Comparison of ENCODE assay signal across 8 mouse cellular contexts in the genomic region with DNA sequence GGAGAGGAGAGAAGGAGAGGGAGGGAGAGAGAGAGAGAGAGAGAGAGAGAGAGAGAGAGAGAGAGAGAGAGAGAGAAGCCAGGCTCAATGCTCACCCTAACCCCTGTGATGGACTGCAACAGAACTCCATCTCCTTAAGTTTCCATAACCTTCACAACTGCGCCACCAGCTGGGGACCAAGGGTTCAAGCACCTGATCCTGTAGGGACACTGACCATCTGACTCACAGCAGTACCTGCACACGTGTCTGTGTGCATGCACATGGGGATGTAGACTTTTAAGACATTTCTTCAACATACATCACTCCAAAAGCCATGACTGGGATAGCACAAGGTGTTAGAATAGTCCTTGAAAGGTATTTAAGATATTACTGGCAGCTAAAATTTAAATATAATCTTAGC.
DNase-seq lines count a peak whose midpoint lies in the region; ATAC-seq and TF ChIP-seq lines count a peak whose summit lies in the region.

No protein-coding gene starts in this region.

- no peaks in the 10 kb centered on the region for H3K79me2 ChIP-seq in heart, adult 2 months (replicated peaks; ENCODE audit: control insufficient read depth, insufficient read depth, low read length)

- H3K27me3 ChIP-seq in heart, adult 2 months (ENCODE audit: control insufficient read depth, insufficient read depth, low read length), result no peaks in the 10 kb centered on the region
- no peaks in the 10 kb centered on the region for H3K27me3 ChIP-seq in heart, embryonic 11.5 days (ENCODE audit: control insufficient read depth, insufficient read depth, low read length)

- no peak overlapping the region for H3K4me2 ChIP-seq in heart, embryonic 11.5 days

- H3K27ac ChIP-seq in heart, adult 2 months, result no peak overlapping the region
- no peak overlapping the region for H3K27ac ChIP-seq in heart, embryonic 11.5 days (ENCODE audit: low read depth, low read length)

- no peaks in the 10 kb centered on the region for H3K9me3 ChIP-seq in heart, embryonic 11.5 days (replicated peaks; ENCODE audit: control insufficient read depth, low read length)

- peak; percentile 13 to 27 for DNase-seq in heart, adult 2 months
- peak; percentile 25 for DNase-seq in right cerebral cortex, postnatal 4 days
- DNase-seq in right cerebral cortex, postnatal 36 days (ENCODE audit: low spot score in 2 of 2), result no peak
- DNase-seq in c-Kit-positive CD71-negative TER-119-negative erythroid progenitor cells, embryonic 14.5 days (ENCODE audit: low read depth), result peak; percentile 22
- peak; percentile 61 for DNase-seq in lung, postnatal 10 days
- no peak for DNase-seq in layer of hippocampus, adult 11-12 months (ENCODE audit: low spot score)
- DNase-seq in frontal cortex, postnatal 25 days (ENCODE audit: low spot score in 2 of 2), result no peak

- intact Hi-C loops in heart, adult 2 months (cut with DNase I), result loop anchor here (10.0 kb wide), 1 partner anchor 63 kb away; no protein-coding TSS in a partner anchor

- H3K4me1 ChIP-seq in heart, adult 2 months (ENCODE audit: control insufficient read depth, insufficient read depth, low read length), result no peaks in the 10 kb centered on the region
- H3K4me1 ChIP-seq in heart, embryonic 11.5 days (ENCODE audit: control insufficient read depth, insufficient read depth, low read length), result no peaks in the 10 kb centered on the region

- no peak overlapping the region for H3K9ac ChIP-seq in heart, adult 2 months (ENCODE audit: low read depth, low read length)
- H3K9ac ChIP-seq in heart, embryonic 11.5 days (ENCODE audit: low read depth, low read length), result no peak overlapping the region

- TF ChIP-seq EP300 in heart, adult 2 months (IDR thresholded peaks at IDR 0.05; ENCODE audit: insufficient read depth, low read depth, low read length), result no peak

- no peaks in the 10 kb centered on the region for H3K36me3 ChIP-seq in heart, adult 2 months (ENCODE audit: control insufficient read depth, insufficient read depth, low read length)
- H3K36me3 ChIP-seq in heart, embryonic 11.5 days (ENCODE audit: control insufficient read depth, insufficient read depth, low read length), result no peaks in the 10 kb centered on the region

- H3K4me3 ChIP-seq in heart, adult 2 months, result no peak overlapping the region
- no peak overlapping the region for H3K4me3 ChIP-seq in heart, embryonic 11.5 days (ENCODE audit: low read depth, low read length)

- peak; percentile 59 for TF ChIP-seq CTCF in heart, adult 2 months (IDR thresholded peaks at IDR 0.05)

- 16% methylated on average over 2 of the region's 2 CpGs for WGBS in heart, adult 2 months
- WGBS in heart, embryonic 11.5 days (ENCODE audit: insufficient replicate concordance), result 15% methylated on average over 2 of the region's 2 CpGs

- no peak for TF ChIP-seq POLR2A in heart, adult 2 months (IDR thresholded peaks at IDR 0.05; ENCODE audit: insufficient read depth, low read depth, low read length)

- ATAC-seq in heart, embryonic 11.5 days (replicated peaks; ENCODE audit: insufficient number of reproducible peaks, low FRiP score, low TSS enrichment), result no peak

Comparison
In these comparisons a context has a peak if more than half of its experiments do, and no peak if none do; other contexts are left out.
1. DNase-seq: peak in heart, adult 2 months (2 of 2), right cerebral cortex, postnatal 4 days (single experiment), c-Kit-positive CD71-negative TER-119-negative erythroid progenitor cells, embryonic 14.5 days (single experiment) and lung, postnatal 10 days (single experiment); none in right cerebral cortex, postnatal 36 days (0 of 2), layer of hippocampus, adult 11-12 months (single experiment) and frontal cortex, postnatal 25 days (0 of 2).